Mouse (Mus musculus) kidney, adult 9 months (tissue): Measurements from ENCODE around the gene Abcb1a.
"Not testable (repeated sequence)": the region's sequence is repeated elsewhere in the genome, so short reads cannot be mapped to it uniquely, and the experiment has no call there.

Experiments used
- DNase-seq: peaks from one replicate; pipeline ENCODE4 v3.0.0; 2022

Abcb1a gene

GRCm38 (mm10) chr5:8732639-8733038 lies 72.8 kb downstream of the Abcb1a start:
- DNase-seq, result no peak

GRCm38 (mm10) chr5:8733307-8733706 lies 73.4 kb downstream of the Abcb1a start:
- DNase-seq, result not testable (repeated sequence)

- DNase-seq, result no peak
Measured at GRCm38 (mm10) chr5:8736389-8736788, 76.5 kb downstream of the Abcb1a start.

- no peak for DNase-seq
Measured at GRCm38 (mm10) chr5:8737062-8737461, 77.2 kb downstream of the Abcb1a start.

GRCm38 (mm10) chr5:8747244-8747643 lies 87.4 kb downstream of the Abcb1a start:
- DNase-seq, result not testable (repeated sequence)

GRCm38 (mm10) chr5:8772866-8773265 lies 113.0 kb downstream of the Abcb1a start:
- no peak for DNase-seq

GRCm38 (mm10) chr5:8778311-8778710 lies 118.4 kb downstream of the Abcb1a start:
- DNase-seq, result no peak

GRCm38 (mm10) chr5:8778751-8779150 lies 118.9 kb downstream of the Abcb1a start:
- no peak for DNase-seq

GRCm38 (mm10) chr5:8792281-8792680 lies 132.4 kb downstream of the Abcb1a start:
- DNase-seq, result peak; percentile 81
